Mouse (Mus musculus) retina, postnatal 7 days (tissue): ENCODE results near the gene Degs2.

Source experiments
- DNase-seq: peaks from one replicate; pipeline ENCODE4 v3.0.0-alpha.2; 2012; ENCODE audit warnings: low read depth, low spot score

Gene Degs2

DNA sequence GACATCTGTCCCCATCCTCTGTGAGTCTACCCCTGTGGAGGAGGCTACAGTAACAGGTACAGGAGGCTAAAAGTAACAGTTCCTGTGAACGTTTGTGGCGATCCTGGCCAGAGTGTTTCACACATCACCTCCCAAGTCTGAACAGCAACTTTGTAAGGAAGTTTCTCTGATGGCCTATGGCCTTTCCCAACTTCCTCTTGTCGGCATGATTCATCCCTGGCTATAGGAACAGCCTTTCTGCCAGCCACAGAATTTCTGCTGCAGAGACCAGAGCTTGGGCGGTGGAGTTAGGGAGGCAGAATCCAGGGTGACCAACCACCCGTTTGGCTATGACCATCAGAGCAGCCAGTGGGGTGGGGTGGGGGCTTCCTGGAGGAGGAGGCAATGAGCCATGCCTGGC, 2.1 kb downstream of the Degs2 start:
- no peak for DNase-seq

DNA sequence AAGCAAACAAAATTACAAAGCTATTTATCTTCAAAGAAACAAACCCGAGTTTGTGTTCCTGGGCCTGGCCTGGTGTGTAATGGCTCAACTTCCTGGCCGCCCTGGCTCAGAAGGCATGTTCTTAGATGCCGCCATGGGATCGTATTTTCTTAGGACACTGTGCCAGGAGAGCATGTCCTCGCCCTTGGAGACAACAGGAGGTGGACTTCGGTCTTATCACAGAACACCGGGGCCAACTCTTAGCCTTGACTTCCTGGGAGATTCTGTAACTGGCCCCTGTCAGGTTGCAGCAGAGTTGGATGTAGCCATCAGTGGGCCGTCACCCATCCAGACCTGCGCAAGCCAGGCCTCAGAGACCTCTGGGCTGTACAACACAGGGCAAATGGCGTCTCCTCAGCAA, 2.5 kb downstream of the Degs2 start:
- DNase-seq: no peak

DNA sequence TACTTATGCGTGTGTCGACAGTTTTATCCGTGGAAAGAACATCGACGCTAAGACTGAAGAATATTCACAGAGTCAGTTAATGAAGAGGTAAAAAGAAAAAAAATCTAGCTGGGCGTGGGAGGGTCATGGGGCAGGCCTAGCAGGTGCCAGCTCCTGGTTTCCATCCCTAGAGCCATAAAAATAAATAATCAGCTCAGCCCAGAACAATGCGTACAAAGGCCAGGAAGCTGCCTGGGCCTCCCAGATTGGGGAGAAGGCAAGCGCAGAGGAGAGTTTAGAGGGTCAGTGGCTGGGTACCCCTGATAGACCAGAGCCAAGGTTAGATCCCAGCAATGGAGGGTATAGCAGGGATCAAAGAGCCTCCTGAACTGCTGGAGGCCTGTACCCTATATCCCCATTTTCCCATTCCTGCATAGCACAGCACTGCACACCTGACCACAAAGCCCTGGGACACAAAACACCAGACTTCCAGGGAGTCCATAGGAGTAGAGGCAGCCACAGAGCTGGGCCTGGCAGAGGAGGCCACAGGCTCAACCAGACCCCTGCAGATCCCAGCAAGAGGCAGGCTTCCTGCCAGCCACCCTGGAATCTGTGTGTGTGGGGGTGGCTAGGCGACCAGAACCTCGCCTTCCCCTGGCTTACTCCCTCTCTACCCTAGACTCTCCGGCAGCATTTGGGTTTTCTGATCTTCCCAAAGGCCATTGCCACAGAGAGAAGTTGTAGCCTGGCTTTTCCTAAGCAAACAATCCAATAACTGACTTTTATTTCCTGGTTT, 3.2 kb downstream of the Degs2 start:
- no peak for DNase-seq

DNA sequence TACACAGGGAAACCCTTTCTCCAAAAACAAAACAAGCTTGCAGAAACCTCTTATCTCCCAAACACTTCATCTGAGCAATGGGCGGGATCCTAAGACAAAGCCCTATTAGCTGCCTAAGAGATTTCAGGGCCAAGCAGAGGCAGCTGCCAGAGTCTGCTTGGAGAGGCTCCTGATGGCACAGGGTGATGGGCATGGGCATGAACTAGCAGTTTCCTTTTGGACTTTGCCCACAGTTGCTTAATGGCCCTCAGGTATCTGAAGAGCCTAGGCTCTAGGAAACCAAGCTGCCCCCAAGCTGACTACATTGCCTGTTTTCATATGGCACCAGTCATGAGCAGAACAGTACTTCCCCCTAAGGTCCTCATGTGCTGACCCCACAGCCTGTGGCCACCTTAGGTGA, 7.9 kb downstream of the Degs2 start:
- DNase-seq: no peak

DNA sequence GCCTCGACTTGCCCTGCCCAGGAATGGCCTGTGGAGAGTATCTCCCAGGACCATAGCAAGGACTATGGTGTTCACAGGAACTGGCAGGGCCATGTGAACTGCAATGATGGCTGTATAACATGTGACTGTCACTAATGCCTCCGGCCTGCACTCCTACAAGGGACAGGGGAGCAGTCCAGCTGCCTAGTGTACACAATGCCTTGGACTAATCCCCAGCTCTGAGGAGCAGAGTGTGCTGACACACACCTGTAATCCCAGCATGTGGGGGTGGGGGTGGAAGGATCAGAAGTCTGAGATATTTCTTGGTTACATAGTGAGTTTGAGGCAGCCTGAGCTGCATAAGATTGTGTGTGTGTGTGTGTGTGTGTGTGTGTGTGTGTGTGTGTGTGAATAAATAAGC, 8.5 kb downstream of the Degs2 start:
- DNase-seq: peak; percentile 20

DNA sequence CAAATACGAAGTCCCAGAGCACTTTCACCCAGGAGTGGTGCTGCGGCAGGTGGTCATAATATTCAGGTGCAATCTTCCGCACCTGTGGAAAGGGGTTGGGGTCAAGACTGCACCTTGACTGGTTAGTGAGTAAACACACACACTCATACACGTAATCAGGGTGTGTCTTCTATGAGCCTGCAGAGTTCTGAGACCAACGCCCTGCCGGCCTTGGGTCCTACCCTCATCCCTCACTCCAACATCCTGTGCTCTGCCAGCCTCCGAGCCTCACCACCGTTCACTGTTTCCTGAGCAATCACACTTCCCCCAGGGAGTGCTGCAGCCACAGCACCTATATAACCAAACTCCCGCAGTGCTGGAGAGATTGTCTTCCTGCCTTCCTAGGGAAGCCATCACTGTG, 11.6 kb downstream of the Degs2 start:
- no peak for DNase-seq

DNA sequence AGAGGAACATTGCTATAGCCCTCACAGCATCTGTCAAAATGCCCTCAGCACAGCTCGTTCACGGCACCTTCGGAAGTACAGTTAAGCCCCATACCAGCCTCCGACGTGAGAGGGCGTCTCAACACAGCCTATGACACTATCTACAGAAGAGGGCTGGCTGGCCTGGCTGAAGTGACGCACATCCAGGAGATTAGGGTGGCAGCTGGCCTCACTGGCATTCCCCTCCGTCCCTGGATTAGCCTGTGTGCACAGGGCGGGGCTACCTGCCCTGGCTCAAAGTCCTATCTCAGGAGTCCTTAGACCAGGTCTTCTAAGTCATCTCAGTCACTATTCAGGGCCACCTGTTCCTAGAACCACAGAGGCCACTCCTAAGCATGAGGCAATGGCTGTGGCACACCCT, 12.9 kb downstream of the Degs2 start:
- peak; percentile 68 for DNase-seq

DNA sequence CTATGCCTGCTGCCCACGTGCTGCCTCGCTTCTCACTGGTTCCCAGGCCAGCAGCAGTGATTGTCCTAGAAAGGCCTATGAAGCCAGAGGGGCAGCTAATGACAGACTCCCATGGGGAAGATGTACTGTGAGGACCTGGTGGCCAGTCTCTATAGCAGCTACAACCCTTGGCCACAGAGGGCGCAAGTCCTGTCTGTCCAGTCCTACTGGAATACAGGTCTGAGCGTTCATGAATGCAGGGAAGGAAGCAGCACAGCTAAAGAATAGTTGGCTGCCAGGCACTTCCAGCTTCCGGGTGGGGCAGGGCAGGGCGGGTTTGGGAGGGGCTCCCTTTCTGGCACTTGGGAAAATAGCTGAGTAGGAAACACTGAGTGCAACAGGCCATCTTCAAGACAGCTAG, 15.2 kb downstream of the Degs2 start:
- no peak for DNase-seq

DNA sequence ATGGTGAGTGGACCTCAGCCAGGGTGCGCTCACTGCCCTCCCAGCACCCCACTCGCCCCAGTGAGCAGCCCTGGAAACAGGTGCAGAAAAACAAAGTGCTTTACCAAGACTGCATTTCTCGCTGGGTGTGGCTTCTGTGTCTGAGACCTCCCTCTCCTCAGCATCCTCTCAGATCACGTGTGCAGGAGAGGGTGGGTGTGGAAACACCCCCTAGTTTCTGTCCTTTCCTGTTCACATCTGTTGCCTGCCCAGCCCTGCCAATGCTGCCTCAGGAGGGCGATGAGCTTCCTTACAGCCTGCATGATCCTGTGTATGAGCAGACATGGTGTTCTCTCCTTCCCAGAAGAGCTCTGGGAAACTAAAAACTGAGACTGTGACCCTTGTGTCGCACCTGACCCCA, 15.7 kb downstream of the Degs2 start:
- DNase-seq: no peak

DNA sequence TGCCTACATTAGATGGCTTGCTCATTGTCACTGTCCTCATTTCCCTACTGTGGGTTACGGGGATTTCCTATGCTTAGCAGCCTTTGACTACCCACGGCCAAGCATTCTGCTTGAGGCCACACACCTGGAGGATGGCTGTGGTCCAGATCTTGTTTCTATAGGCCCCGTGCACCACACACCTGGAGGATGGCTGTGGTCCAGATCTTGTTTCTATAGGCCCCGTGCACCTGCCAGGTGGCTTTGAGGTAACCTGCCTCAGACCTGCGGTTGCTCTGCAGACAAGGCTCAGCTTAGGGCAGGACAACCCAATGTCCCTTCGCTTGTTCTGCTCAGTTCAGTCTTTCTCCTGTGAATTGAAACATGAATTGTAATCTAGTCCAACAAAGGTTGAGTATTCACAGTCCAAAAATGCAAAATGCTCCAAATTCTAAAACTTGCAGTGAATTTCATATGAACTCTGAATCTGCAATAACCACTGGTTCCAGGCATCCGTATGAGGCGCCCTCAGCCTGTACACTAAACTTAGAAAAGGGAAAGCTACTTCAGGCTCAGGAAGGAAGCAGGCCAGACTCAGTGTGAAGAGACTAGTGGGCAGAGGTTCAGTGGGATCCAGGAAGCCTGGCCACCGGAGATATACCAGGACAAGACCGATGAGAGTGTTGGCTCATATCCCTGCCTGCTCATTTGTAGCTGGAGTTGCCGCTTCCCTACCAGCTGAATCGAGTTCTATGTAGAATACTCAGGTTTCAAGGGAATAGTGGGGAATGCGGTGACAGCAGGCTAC, 19.7 kb downstream of the Degs2 start:
- DNase-seq: no peak

DNA sequence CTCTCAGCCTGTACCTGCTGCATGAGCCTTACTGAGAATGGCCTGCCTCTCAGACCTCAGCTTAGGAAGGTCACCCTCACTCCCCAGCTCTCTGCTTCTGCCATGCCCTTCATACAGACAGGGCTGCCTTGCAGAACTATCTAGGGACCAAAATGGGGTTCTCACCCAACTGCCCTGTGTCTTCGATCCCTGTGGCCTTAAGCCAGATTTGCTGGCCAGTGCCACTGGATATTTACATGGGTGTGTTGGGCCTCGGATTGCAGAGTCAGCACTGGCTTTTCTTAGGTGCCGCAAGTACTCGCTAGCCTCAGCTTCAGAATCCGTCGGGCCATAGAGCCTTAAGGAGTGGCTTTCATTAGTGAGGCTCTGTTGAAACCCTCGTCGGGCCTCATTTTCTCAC, 21.3 kb downstream of the Degs2 start:
- DNase-seq: no peak

DNA sequence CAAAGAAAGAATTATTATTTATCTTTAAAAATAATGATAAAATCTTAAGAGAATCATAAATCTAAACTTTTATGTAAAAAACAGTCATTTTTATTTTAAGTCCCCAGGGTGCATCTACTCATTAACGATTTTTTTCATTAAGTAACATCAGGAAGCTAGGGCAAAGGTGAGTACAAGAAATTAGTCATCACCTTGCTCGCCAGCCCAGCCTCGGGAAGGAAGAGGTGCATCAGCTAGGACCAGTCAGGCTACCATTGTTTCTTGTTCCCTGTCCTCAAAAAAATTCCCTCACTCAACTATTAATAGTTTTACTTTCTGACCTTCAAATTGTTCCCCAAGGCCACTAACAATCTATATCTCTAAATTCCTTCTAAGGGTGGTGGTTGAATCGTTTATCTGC, 23.7 kb downstream of the Degs2 start:
- no peak for DNase-seq

DNA sequence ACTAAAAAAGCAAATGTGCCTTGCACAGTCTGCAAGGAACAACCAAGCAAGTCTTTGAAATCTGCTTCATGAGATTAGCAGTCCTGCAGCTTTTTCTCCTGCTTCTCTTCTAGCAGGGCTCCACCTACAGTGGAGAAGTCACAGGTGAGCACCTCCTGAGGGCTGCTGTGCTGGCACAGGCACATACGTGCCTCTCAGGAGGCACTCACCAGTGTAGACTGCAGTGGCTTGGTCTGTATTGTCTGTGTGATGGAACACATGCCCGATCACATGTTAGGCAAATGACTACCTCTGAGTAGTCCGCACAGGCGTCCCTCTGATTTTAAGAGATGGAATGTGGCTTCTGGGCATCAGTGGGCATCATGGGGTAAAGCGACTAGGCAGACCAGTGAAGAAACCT, 25.0 kb downstream of the Degs2 start:
- DNase-seq: no peak

DNA sequence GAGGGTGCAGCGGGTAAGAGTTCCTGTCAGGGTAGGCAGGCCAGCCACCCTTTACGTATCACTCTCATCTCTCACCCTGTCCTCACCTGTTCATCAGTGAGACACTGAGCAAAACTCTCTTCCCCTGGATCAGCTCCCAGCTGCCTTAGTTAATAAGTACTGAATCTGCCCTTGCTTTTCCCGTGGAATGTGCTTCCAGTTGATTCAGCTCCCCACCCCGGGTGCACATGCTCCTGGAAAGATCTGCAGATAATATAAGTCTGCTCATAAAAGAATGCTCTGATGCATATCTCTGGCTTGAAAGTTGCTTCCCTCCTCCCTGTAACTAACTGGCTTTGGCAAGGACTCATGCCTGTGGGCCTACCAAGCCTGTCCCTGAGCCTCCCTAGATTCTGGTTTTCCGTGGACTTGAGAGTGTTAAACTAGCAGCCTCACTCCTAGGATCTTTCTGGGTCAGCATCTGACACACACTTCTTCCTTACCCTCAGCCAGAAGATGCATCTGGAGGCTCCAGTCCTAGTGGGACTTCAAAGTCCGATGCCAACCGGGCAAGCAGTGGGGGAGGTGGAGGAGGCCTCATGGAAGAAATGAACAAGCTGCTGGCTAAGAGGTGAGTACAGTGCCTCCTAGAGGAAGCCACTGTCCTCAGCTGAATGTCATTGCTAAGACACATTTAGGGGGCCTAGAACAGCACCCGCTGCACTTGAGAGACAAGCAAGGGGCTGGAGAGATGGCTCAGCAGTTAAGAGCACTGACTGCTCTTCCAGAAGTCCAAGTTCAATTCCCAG, 26.3 kb downstream of the Degs2 start:
- no peak for DNase-seq

DNA sequence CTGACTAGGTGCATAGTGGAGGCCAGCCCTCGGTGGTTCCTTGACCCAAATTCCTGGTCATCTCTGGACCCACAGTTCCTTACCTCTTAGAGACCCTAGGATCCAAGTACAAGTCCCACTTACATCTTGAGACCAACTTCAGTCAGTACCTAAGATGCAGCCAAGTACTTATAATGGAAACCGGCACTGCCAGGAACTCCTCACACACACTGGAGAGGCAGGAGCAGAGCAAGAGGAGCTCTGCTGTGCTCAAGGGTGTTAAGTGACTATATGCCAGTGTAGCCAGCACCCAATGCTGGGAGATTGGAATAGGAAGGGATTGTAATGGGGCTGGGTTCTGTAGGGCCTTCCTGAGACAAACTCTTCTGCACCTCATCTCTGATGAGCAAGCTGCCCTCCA, 27.2 kb downstream of the Degs2 start:
- no peak for DNase-seq

DNA sequence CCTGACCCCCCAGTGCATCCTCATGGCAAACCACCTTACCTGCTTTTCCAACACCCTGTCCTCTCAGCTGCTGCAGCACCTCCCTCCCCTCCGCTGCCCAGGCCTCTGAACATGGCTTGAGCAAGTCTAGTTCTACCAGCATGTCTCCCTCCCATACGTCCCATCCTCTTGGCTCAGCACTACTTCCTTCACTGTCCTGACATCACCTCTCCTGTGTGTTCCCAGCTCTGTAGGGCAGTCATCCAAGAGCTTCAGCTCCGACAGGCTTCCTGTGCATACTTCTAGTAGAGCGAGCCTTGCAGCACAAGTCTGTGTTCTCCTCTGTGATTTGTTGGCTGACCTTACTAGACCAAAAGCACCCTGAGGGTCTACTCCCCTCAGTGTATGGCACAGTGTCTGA, 27.6 kb downstream of the Degs2 start:
- no peak for DNase-seq

DNA sequence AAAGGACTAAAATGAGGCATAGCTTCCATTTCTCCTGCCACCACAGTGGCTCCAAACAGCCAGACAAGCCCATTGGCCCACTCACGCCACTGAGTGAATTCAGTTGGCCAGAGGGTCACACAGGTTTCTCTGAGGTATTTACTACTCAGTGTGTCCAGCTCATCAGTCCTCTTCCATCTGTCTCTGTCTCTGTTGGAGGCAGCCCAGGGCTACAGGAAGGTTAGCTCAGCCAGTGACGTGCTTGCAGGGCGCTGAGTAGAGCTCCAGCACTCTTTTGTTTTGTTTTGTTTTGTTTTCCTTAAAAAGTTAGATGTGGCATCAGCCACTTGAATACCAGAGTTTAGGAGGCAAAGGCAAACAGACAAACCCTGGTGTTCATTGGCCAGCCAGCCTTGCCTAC, 28.6 kb downstream of the Degs2 start:
- no peak for DNase-seq

DNA sequence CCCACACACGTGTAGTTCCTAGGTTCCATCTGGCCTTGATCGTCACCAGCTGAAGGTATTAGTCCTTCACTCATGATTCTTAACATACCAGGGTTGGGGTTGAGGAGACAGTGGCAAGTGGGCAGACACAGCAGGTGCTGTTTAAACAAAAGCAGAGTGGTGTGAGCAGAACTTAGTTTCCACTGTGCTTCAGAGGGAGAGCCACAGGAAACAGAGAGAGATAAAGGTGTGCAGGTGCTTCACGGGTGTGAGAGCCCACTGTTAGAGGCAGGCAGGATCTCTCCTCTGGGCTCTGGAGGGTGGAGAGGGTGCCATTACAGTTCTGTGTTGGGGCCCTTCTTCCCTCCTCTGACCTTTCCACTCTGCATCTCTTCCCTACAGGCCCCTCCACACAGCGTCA, 29.2 kb downstream of the Degs2 start:
- no peak for DNase-seq

DNA sequence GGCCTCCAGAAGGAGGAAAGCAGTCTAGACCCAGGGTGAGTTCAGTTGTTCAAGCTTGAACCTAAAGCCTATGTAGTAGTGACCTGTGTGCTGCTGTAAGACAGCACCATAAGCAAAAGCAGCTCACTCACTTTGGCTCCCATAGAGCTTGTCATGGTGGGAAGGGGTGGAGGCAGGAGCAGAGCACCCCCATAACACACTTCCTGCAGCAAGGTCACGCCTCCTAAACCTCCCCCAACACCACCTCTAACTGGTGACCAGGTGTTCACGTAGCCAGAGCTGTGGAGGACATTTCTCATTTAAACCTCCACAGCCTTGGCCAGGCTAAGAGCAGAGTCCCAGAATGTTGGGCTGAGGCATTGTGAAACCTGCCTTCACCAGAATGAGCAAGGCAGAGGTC, 30.6 kb downstream of the Degs2 start:
- DNase-seq: no peak

DNA sequence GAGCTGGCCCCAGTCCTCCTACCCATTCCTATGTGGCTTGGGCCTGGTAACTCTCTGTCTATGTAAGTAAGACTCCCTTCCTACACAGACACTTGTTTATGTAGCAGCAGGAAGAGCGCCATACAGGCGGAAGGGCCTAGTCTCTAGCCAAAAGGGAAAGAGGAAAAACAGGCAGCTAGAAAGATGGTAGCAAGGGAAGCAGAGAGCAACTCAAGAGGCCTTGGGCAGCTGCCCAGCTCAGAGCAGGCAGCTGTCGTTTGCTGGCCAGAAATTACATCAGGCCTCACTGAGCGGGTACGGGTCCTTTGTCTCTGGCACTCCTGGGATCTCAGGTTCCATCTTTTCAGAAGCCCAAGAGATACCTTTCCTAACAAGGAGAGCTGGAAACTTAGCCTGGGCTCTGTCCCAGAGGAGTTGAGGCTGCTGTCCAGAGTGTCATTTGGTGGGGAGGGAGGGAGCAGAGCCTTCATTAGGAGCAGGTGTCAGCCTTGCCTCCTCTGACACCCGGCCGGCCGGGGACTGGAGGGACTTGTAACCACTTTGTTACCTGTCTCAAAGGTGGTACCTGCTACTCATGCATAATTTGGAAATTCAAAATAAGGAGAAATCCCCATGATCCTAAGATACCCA, 33.4 kb downstream of the Degs2 start:
- DNase-seq: no peak

DNA sequence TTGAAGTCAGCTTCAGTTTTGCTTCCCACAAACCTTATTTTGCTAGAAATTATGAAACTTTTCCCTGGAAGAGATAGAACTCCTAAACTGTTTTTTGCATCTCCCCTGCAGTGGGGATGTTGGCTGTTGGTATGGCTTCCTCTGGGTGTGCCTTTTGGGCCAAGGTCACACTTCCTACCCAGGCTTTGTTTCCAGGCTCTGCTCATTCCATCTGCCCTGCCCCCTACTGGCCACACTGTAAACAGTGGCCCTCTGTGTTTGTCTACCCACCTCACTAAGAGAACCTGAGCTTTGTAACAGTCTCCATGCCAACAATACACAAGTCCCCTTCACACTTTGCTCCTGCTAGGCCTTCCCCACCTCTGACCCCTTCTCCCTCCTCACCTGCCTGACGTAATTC, 44.8 kb downstream of the Degs2 start:
- DNase-seq: no peak
